Mouse (Mus musculus): ENCODE data around the gene Abt1. TPM values are rescaled to one million over a fixed set of nuclear protein-coding genes. Genes with fewer than 3 reads are reported as not detected.

Gene Abt1
- polyA plus RNA-seq, 1 experiment, result 3.3 TPM

DNA sequence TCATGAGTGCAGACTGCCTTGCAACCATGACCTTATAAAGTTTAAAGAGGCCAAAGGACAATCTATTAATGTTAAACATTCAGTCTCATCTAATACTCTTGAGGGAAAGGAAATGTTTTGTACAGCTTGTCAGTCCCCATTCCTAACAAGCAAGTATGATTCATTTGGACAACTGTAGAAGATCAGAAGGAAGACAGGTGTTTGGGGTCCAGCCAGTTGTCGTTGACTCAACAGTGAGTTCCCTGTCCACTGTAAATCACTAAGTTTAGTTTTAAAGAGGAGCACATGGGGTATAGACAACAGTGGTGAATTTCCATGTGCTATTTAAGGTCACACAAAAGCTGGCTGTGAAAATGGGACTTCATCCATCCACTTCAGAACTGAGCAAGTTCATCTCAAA is 51.2 kb downstream of the Abt1 start:
- DNase-seq, result no peak
- Histone ChIP-seq H3K4me1 (ENCODE audit: control insufficient read depth, insufficient read depth, low read length) (peaks cover 2% of the 10 kb centered on the region; the same call in 1 of the 2 replicates), H3K4me3 (replicated peaks; ENCODE audit: extremely low read depth, low read depth, low read length) (no peak overlapping the region)
- WGBS, result 78% methylated on average over 1 of the region's 1 CpGs
- TF ChIP-seq POLR2A (IDR thresholded peaks at IDR 0.05; ENCODE audit: borderline replicate concordance, extremely low read depth, low read depth, low read length), result no peak
- no peak for TF ChIP-seq CTCF (IDR thresholded peaks at IDR 0.05; ENCODE audit: insufficient read depth, low read length)

DNA sequence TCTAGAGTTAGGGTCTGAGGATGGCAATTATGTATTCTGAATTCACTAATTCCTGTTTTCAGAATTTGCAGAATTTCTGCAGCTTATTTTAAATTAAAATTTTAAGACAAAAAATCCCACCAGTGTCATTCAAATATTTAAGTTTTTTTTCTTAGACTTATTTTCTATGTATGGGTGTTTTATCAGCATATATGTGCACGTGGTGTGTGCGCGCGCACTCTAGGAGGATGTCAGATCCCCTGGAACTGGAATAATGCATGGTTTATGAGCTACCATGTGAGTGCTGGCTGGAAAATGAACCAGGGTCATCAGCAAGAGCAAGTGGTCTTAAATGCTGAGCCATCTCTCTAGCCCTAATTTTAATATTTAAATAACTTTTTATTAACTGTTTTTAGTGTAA is 53.6 kb downstream of the Abt1 start:
- H3K4me3 ChIP-seq (replicated peaks; ENCODE audit: extremely low read depth, low read depth, low read length), result no peak overlapping the region
- TF ChIP-seq POLR2A (IDR thresholded peaks at IDR 0.05; ENCODE audit: borderline replicate concordance, extremely low read depth, low read depth, low read length) (no peak), CTCF (IDR thresholded peaks at IDR 0.05; ENCODE audit: insufficient read depth, low read length) (no peak)
- WGBS, result 88% methylated on average over 4 of the region's 4 CpGs

DNA sequence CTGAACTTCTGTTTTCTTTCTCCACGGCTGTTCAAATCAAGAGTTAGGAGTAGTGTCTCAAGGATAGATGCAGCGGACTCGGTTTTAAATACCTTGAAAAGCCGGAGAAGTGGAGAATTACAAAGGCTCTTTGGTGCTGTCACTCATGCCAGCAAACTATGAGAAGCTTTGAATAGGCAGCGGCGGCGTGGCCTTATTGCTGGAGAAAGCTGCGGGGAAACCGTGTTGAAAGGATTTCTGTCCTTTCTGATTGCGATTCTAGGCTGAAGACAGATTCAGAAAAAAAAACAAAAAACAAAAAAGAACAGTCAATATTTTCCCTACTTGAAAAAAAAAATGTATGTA is 54.3 kb downstream of the Abt1 start:
- peaks cover 2% of the 10 kb centered on the region; the same call in 1 of the 2 replicates for H3K4me1 ChIP-seq (ENCODE audit: control insufficient read depth, insufficient read depth, low read length)
- 0% methylated on average over 10 of the region's 10 CpGs for WGBS
- no peak for DNase-seq

More for the DNA sequence above, 53.6 kb downstream of the Abt1 start:
- DNase-seq, result no peak
- peaks cover 2% of the 10 kb centered on the region; the same call in 1 of the 2 replicates for H3K4me1 ChIP-seq (ENCODE audit: control insufficient read depth, insufficient read depth, low read length)

DNA sequence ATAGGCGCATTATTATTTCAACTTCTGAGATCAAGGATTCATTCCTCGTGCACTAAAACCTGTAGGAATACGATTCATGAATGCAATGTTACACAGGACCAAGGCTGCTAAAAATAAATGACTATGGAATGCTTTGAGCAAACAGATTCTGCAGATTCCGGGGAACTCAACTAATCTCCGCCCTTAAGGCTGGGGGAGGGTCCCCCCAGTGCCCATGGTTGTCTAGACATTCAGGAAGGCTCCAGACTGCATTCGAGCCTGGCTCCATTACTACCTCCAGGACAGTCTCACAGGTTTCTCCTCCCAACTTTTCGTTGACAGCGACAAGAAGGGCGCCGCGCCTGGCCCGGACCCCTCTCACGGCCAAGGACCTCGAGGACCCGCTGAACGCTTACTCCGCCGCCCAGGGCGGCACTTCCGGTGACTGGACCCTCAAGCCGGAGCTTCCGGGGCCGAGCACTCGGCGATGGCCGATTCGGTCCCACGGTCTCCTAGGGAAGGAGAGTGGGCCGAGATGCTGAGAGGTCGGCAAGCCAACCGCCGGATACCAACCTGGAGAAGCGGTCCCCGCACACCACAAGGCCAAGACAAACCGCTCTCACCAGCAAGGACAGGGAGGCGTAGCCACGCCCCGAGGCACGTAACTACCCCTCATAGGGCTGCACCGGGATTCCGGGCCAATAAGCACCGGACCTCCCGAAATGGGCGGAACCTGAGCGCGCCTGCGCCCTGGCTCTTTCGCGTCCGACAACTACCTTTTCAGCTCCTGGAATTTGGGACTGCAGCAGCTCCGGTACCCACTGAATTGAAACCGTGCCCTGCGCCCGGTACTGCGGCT is 54.9 kb downstream of the Abt1 start, which contains the start of gene Zfp322a:
TSS of gene Zfp322a (minus strand) at position 626 of the 838 bp plus-strand sequence.
- Histone ChIP-seq H3K4me1 (ENCODE audit: control insufficient read depth, insufficient read depth, low read length) (peaks cover 2% of the 10 kb centered on the region; the same call in 1 of the 2 replicates), H3K4me3 (replicated peaks; ENCODE audit: extremely low read depth, low read depth, low read length) (peak within 1 kb of the TSS; percentile 91)
- under 1% methylated on average over 55 of the region's 55 CpGs for WGBS
- peak; percentile 96 for DNase-seq
- TF ChIP-seq POLR2A (IDR thresholded peaks at IDR 0.05; ENCODE audit: borderline replicate concordance, extremely low read depth, low read depth, low read length) (peak; percentile 96), CTCF (IDR thresholded peaks at IDR 0.05; ENCODE audit: insufficient read depth, low read length) (no peak)

More for the DNA sequence above, 54.3 kb downstream of the Abt1 start:
- TF ChIP-seq CTCF (IDR thresholded peaks at IDR 0.05; ENCODE audit: insufficient read depth, low read length) (no peak), POLR2A (IDR thresholded peaks at IDR 0.05; ENCODE audit: borderline replicate concordance, extremely low read depth, low read depth, low read length) (no peak)
- H3K4me3 ChIP-seq (replicated peaks; ENCODE audit: extremely low read depth, low read depth, low read length), result peak overlapping the region; percentile 51

Other genes starting within 250 kb of the Abt1 start
- gene Vmn1r220, start 235.9 kb downstream of the Abt1 start, polyA plus RNA-seq (2012; rRNA removed), result not detected in 2 replicates
- not detected in 2 replicates for gene Vmn1r221, start 209.7 kb downstream of the Abt1 start, polyA plus RNA-seq (2012; rRNA removed)
- gene Vmn1r222, start 187.9 kb downstream of the Abt1 start, polyA plus RNA-seq (2012; rRNA removed), result not detected in 2 replicates
- not detected in 2 replicates for gene Vmn1r223, start 176.7 kb downstream of the Abt1 start, polyA plus RNA-seq (2012; rRNA removed)
- gene Zfp322a, start 54.7 kb downstream of the Abt1 start, polyA plus RNA-seq (2012; rRNA removed), result 1.4 and 2.4 TPM in 2 replicates
- gene Btn1a1, start 42.0 kb upstream of the Abt1 start, polyA plus RNA-seq (2012; rRNA removed), result not detected in 2 replicates
- gene Btn2a2, start 65.0 kb upstream of the Abt1 start, polyA plus RNA-seq (2012; rRNA removed), result not detected in 2 replicates
- gene Hist1h4h, start 107.2 kb upstream of the Abt1 start, polyA plus RNA-seq (2012; rRNA removed), result 27.1 and 28.0 TPM in 2 replicates
- 28.7 and 47.1 TPM in 2 replicates for gene Hist1h2af, start 110.0 kb upstream of the Abt1 start, polyA plus RNA-seq (2012; rRNA removed)
- gene Hist1h3g, start 111.6 kb upstream of the Abt1 start, polyA plus RNA-seq (2012; rRNA removed), result 2.1 and 2.3 TPM in 2 replicates
- 0.66 and 0.87 TPM in 2 replicates for gene Hist1h2bh, start 119.5 kb upstream of the Abt1 start, polyA plus RNA-seq (2012; rRNA removed)
- 1.3 and 1.7 TPM in 2 replicates for gene Hist1h3f, start 120.2 kb upstream of the Abt1 start, polyA plus RNA-seq (2012; rRNA removed)
- gene Hist1h4f, start 127.8 kb upstream of the Abt1 start, polyA plus RNA-seq (2012; rRNA removed), result 1.4 and 1.8 TPM in 2 replicates
- 0.10 and 0.12 TPM in 2 replicates for gene Hist1h1d, start 129.4 kb upstream of the Abt1 start, polyA plus RNA-seq (2012; rRNA removed)
- 8.4 and 9.2 TPM in 2 replicates for gene Hist1h3e, start 138.5 kb upstream of the Abt1 start, polyA plus RNA-seq (2012; rRNA removed)
- gene Hist1h2ae, start 147.4 kb upstream of the Abt1 start, polyA plus RNA-seq (2012; rRNA removed), result 1.8 and 2.3 TPM in 2 replicates
- gene Hist1h2bg, start 147.5 kb upstream of the Abt1 start, polyA plus RNA-seq (2012; rRNA removed), result 9.8 and 22.7 TPM in 2 replicates
- gene Hist1h2bf, start 150.3 kb upstream of the Abt1 start, polyA plus RNA-seq (2012; rRNA removed), result 2.7 and 3.4 TPM in 2 replicates
- 1.2 and 2.0 TPM in 2 replicates for gene Hist1h2ad, start 150.5 kb upstream of the Abt1 start, polyA plus RNA-seq (2012; rRNA removed)
- gene Hist1h3d, start 151.9 kb upstream of the Abt1 start, polyA plus RNA-seq (2012; rRNA removed), result 2.6 and 4.5 TPM in 2 replicates
- 9.0 and 9.5 TPM in 2 replicates for gene Hist1h4d, start 157.7 kb upstream of the Abt1 start, polyA plus RNA-seq (2012; rRNA removed)
- 2.7 and 3.0 TPM in 2 replicates for gene Hist1h2be, start 197.3 kb upstream of the Abt1 start, polyA plus RNA-seq (2012; rRNA removed)
- 2.0 and 2.4 TPM in 2 replicates for gene Hist1h1e, start 198.7 kb upstream of the Abt1 start, polyA plus RNA-seq (2012; rRNA removed)

Data from lung, adult 2 months (tissue).